Comparison of ENCODE assay signal across 21 mouse cellular contexts in genomic region chr4:10560078-10560477, GRCm38 (mm10).
"Had no signal": no experiment of that assay in that cellular context is flagged by ENCODE, and none has a peak within 500 bp of the region (broad histone marks: within the 10 kb centered on the region; RNA-seq: fewer than 3 reads in every experiment).

No protein-coding gene starts in this region.

- H3K27me3 ChIP-seq: limb, embryonic 13.5 days; megakaryocyte, embryonic 14.5 days; midbrain, embryonic 13.5 days; neural tube, embryonic 13.5 days had no signal

- H3K36me3 ChIP-seq: limb, embryonic 10.5 days; limb, embryonic 13.5 days; midbrain, embryonic 10.5 days; midbrain, embryonic 13.5 days; neural tube, embryonic 13.5 days had no signal

- H3K4me1 ChIP-seq: limb, embryonic 10.5 days; limb, embryonic 13.5 days; megakaryocyte, embryonic 14.5 days; midbrain, embryonic 10.5 days; midbrain, embryonic 13.5 days; neural tube, embryonic 13.5 days had no signal

- H3K27ac ChIP-seq: limb, embryonic 10.5 days; limb, embryonic 13.5 days; liver, embryonic 14.5 days; midbrain, embryonic 10.5 days; midbrain, embryonic 13.5 days; neural tube, embryonic 13.5 days had no signal

- H3K9ac ChIP-seq: limb, embryonic 13.5 days; liver, embryonic 14.5 days; liver, postnatal 0 days; lung, embryonic 14.5 days; midbrain, embryonic 13.5 days; neural tube, embryonic 13.5 days had no signal

- H3K4me3 ChIP-seq: limb, embryonic 10.5 days; limb, embryonic 13.5 days; megakaryocyte, embryonic 14.5 days; midbrain, embryonic 10.5 days; midbrain, embryonic 13.5 days; myocyte; neural tube, embryonic 13.5 days had no signal

- DNase-seq: kidney, adult 18-20 months; kidney, adult 9 months; kidney, postnatal 14 days; kidney, postnatal 4 days; layer of hippocampus, adult 9-11 months; layer of hippocampus, postnatal 36 days; liver, postnatal 0 days; lung, embryonic 14.5 days; retina, postnatal 1 day; right cerebral cortex, postnatal 25 days; thymus, adult 2 months; thymus, postnatal 14 days; thymus, postnatal 4 days had no signal
